Mouse (Mus musculus): ENCODE results near the gene Pptc7. TPM values are rescaled to one million over a fixed set of nuclear protein-coding genes. Genes with fewer than 3 reads are reported as not detected.
"Not testable (repeated sequence)": the region's sequence is repeated elsewhere in the genome, so short reads cannot be mapped to it uniquely, and the experiment has no call there.

Gene Pptc7
- total RNA-seq, 2 experiments from 2014 or later: 112 to 135 TPM

GRCm38 (mm10) chr5:122295113-122295935 lies 11.2 kb downstream of the Pptc7 start:
- DNase-seq: peak in 1 of 2 experiments; percentile 11

GRCm38 (mm10) chr5:122300071-122300518 lies 15.9 kb downstream of the Pptc7 start:
- peak in 1 of 2 experiments; percentile 47 for DNase-seq

- DNase-seq: no peak
These were observed 18.9 kb downstream of the Pptc7 start for GRCm38 (mm10) chr5:122302810-122303745.

- no peak for DNase-seq
These were observed 19.8 kb downstream of the Pptc7 start for GRCm38 (mm10) chr5:122303937-122304336.

- no peak for DNase-seq
These were observed 20.4 kb downstream of the Pptc7 start for GRCm38 (mm10) chr5:122304541-122304940.

- DNase-seq: no peak
These were observed 21.3 kb downstream of the Pptc7 start for GRCm38 (mm10) chr5:122305472-122305871.

GRCm38 (mm10) chr5:122306536-122306935 lies 22.4 kb downstream of the Pptc7 start:
- DNase-seq: no peak

- DNase-seq: no peak
These were observed 26.5 kb downstream of the Pptc7 start for GRCm38 (mm10) chr5:122310699-122311098.

GRCm38 (mm10) chr5:122311692-122312091 lies 27.5 kb downstream of the Pptc7 start:
- DNase-seq: no peak

- no peak for DNase-seq
These were observed 28.2 kb downstream of the Pptc7 start for GRCm38 (mm10) chr5:122312346-122312745.

GRCm38 (mm10) chr5:122312942-122313684 lies 28.9 kb downstream of the Pptc7 start:
- DNase-seq: no peak

GRCm38 (mm10) chr5:122314966-122315667 lies 31.0 kb downstream of the Pptc7 start:
- DNase-seq: peak; percentile 95 to 97

GRCm38 (mm10) chr5:122317329-122318045 lies 33.3 kb downstream of the Pptc7 start:
- DNase-seq: peak; percentile 51 to 64

GRCm38 (mm10) chr5:122318100-122318499 lies 33.9 kb downstream of the Pptc7 start:
- DNase-seq: peak; percentile 57 to 75

GRCm38 (mm10) chr5:122318976-122319375 lies 34.8 kb downstream of the Pptc7 start:
- not testable (repeated sequence) for DNase-seq

- peak in 1 of 2 experiments; percentile 56 for DNase-seq
These were observed 35.5 kb downstream of the Pptc7 start for GRCm38 (mm10) chr5:122319474-122320204.

GRCm38 (mm10) chr5:122320205-122320781 lies 36.1 kb downstream of the Pptc7 start:
- no peak for DNase-seq

- DNase-seq: no peak
These were observed 39.4 kb downstream of the Pptc7 start for GRCm38 (mm10) chr5:122323523-122323922.

Data from heart, adult 18-20 months (tissue).